Mouse (Mus musculus) adipocyte (in vitro differentiated cells): ENCODE results near the gene Zxdc.
A peak's percentile ranks its signal among the peaks of the same experiment; 100 is the strongest.

Experiments
- DNase-seq: peaks from one replicate; pipeline ENCODE4 v3.0.0-alpha.2; 2016; ENCODE audit warnings: low spot score

The Zxdc gene

DNA sequence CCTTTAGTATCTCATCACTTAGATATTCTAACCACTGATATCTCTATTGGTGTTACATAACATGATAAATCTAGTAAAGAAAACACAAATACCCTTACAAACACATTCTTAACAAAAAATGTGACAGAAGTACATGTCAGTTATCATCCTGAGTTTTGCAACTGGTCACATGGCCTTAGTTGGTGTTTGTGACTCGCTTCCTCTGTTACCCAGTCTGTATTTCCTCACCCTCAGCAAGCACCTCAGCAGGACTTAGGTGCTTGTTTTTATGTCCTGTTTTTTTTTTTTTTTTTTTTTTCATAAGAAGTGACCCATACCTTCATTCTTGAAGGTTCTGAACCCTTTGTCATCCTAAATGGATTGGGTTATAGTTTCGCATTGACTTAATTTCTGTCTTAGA, 8.4 kb downstream of the Zxdc start:
- DNase-seq: no peak

DNA sequence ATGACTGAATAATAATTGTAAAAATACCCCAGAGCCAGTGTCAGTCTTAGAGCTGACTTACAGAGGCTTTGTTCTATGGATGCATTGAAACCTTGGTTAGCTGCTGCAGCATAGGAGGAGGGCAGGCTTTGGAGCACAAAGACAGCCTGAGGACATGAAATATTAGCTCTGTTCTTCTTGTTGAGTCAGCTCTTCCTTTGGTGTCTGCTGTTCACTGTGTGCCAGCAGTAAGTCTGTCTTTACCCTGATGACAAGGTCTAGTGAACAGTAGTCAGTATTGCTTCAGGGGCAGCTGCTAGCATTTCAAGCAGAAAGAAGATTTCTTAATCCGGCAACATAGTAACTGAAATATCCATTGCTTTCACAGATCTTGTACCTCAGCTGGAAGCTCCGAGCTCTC, 12.2 kb downstream of the Zxdc start:
- DNase-seq: no peak

DNA sequence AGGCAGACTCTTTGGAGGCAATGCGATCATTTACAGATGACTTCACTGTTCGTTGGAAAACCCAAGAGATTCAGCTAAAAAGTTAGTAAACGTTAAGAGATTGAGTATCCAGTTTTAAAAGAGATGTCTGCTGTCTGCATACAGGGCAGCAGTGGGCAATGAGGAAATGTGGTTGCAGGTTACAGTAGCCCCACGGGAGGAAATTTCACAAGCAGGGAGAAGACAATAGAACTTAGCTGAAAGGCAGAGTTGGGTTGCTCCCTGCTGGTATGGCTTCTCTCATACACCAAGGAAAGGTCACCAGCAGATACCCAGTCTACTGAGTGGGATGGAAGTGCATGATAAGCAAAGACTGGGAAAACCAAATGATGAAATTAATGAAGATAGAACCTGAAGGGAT, 21.3 kb downstream of the Zxdc start:
- DNase-seq: no peak

DNA sequence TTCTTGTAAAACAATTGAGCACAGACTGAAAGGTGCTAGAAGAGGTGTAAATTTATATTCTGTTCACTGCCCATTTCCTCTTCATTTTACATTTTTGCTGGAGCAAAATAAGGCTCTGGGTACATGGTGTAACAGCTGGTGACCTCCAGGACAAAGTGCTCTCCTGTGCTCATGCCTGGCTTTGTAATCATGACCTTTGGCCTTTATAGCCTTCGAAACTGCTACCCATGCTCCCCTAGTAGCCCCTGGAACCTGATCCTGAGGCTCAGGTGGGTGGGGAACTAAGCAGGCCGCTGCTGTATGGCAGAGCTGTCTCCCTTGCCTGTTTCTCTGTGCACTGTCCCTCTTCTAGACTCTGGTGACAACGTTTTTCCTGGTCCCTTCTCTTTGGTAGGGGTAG, 24.7 kb downstream of the Zxdc start:
- no peak for DNase-seq

DNA sequence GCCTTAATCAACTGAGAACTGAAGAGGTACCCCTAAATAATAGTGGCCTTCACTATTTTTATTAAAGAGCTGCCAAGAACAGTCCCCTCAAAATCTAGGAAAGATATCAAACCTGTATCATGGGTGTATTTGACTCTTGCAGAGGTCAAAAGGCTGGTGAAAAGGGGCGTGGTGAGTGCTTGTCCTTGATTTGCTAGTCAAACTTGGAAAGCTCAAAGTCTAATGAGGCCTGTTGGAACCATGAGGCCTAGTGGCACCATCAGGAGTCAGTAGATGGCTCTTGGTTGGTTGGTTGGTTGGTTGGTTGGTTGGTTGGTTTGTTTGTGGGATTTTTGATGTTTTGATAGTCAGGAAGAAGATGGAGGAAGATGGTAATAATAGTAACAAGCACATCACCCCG, 26.5 kb downstream of the Zxdc start:
- no peak for DNase-seq

DNA sequence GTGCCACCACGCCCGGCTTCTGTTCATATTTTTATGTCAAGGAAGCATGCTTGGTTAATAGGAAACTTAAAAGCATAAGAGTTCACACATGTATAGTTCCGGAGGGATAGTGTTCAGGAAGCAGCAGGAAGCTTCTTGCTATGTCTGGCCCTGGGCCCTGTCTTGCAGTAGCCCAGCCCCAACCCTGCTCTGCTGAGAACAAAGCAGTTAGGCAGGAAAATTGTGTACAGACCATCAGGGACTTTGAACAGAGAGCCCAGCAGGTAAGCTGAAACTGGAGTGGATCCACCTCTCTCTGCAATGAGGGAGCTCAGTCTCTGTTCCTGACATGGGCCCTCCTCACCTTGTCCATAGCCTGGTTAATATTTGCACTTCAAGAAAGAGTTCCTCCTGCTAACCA, 28.0 kb downstream of the Zxdc start:
- no peak for DNase-seq

DNA sequence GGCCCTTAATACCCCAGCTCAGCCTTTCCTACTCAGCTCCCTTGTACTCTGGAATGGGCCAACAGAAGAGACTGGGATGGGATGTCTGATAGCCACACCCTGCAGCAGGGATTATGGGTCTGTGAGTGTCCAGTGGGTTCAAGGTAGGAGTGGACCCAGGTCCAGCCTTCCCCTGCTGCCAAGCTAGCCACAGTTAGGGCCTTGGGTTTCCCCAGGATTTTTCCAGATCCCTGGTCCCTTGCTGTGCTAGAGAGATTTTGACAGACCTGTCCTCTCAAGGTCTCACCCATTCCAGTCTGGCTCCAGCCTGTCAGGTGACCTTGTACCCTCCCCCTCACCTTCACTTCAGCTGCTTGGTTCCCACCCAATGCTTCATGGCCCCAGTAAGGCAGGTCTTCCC, 39.3 kb downstream of the Zxdc start:
- DNase-seq: no peak

DNA sequence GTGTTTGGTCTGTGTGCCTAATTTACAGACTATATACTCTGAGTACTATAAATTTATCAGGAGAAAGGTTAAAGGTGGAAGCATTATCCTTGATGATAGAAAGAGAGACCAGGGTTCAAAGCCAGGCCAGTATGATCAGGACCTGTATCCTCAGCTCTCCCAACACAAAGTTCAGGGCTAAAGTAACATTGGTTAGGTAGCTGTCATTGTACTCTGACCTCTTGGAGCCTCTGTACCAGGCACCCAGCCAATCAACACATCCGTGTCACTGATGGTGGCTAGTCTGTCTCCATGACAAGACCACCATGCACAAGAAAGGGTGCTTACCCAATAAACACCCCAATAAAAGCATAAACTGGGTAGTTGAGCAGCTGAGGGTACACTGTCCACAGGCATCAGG, 41.7 kb downstream of the Zxdc start:
- DNase-seq: no peak

DNA sequence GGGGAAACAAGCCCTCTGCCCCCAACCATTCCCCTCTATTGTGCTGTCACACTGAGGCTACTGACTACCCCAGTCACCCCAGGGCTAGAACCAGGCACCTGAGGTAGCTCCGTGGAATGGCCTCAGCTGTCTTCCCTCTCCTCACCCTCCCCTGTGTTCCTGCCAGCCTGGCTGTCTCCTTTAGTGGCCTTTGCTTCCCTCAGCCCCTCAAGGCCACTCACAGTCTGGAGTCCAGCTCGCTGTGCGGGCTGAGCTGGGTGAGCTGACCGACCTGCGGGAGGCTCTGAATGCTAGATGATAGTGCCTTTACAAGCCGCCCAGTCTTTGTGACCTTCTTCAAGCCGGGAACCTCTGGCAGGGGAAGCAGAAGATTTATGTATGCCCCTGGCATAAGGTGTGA, 42.6 kb downstream of the Zxdc start:
- no peak for DNase-seq

DNA sequence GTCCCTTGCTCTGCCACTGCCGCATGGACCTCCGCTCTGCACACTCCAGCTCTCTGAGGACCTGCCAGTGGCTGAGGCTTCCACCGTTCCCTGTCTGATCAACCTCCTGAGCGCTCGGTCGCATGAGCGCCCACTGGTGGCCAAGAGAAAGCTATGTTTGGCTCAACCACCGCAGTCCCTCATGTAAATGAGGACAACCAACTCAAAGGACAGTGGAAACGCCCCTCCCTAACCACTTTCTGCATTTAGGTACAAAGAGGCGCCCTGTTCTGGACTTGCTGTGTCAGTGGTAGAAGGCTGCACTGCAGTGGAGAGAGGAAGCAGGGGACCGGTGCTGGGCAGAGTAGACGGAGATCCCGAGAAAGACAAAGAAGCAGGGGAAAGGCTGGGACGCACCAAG, 53.3 kb downstream of the Zxdc start:
- peak; percentile 57 for DNase-seq

DNA sequence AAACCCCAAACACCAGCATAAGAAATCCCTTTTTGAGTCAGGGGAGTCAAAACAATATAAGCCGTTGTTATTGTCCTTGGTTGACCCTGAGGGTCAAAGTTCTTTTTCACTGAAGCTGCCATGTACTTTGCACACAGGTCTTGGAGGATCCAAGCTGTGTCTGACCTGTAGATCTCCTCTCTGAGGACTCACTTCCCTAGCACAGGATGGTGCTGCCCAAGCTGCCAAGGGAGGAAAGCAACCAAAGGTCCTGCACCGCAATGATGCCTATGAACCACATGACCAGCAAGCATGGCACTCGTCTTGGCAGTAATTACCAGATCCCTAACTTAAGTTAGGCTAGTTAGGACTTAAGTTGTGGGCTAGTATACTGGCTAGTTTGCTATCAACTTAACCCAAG, 56.1 kb downstream of the Zxdc start:
- DNase-seq: no peak

DNA sequence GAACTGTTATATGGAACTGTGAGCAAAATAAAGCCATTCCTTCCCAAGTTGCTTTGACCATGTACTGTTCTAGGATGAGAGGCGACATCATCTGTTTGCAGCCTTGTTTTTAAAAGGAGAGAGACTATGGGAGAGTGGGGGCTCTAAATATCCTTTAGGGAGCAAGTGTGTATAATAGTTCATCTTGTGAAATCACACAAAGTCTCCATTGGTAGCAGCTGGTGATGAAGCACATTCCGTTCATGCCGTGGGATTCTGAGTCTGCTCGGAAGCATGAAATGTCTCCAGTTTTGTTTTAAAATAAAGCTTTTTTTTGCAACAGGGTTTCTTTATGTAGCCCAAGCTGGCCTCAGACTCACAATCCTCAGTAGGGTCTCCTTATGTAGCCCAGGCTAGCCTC, 56.7 kb downstream of the Zxdc start:
- no peak for DNase-seq

DNA sequence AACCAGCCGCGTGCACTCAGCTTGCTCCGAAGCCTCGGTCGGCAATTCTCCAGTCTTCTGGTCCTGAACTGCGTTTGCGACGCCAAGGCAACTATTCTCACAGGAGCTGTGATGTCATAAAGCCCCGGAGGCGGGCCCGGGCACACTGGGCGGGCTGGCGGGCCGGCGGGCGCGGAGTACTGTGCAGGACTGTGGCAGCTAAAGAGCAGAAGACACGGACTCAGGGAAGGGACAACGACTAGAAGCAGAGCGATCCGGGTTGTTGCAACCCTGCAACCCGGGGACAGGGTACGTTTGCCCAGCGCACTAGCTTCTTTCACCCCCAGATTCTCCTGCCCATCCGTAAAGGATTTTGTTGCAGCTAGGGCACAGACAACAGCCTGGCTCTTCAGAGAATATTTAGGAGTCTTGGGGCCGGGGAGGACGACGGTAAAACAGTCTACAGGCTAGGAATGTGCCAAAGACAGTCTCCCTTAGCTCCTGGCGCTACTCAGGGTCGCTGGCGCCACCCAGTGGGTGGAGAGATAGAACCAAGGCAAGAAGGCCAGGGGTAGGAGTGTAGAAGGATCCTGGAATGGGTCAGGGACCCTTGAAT, 59.2 kb downstream of the Zxdc start, which contains the start of gene Cfap100:
Gene Cfap100, minus strand, starts transcription at position 418 of the 595 bp plus-strand sequence.
- peak; percentile 86 for DNase-seq

DNA sequence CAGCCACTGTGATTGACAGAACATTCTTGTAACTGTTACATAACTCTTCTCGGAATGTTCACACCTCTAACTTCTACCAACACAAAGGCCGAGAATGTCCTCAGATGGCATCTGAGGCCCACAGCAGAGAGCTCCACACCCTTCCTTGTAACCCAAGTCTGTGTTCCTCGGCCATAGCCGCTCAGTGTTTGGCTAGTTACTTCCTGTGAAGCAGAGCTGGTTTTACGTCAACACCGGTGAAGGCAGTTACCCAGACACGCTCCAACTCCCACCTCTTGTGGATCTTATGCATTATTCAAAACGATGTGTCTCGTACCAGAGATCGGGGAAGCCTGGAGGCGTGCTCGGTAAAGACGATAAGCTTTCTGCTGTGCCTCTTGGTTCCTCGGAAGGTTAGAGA, 60.6 kb downstream of the Zxdc start:
- DNase-seq: no peak

DNA sequence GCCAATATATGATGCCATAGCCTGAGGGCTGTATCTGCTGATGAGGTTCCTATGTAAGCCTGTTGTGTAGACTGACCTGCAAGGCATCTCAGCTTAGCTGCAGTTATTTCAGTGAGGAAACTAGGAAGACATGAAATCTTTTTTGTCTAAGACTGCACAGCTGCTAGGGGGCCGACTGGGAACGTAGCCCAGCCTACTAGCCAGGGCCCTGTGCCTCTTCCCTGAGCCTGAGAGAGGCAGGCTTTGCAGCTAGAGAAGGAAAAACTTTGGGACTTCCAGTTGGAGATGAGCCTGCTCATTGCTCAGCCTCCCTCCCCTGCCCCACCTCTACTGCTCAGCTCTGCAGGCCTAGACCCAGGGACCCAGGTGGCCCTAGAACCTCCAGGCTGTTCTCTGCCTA, 62.2 kb downstream of the Zxdc start:
- DNase-seq: no peak

DNA sequence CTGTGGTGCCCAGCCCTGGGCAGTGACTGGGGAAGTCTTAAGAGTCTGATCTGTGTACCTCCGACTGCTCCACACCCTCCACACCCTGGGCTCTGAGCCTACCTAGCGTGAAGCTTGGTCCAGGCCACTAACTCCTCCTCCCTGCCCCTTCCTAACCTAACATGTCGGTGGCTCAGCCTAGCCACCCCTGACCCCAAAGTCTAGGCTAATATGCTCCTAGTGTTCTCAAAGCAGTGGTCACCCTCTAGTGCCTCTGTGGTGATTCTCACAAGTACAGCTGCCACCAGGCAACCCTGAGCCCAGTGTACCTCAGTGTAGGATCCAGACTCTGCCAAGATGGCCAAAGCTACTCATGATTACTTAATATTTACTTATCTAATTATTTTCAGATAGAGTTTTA, 65.4 kb downstream of the Zxdc start:
- peak; percentile 33 for DNase-seq

DNA sequence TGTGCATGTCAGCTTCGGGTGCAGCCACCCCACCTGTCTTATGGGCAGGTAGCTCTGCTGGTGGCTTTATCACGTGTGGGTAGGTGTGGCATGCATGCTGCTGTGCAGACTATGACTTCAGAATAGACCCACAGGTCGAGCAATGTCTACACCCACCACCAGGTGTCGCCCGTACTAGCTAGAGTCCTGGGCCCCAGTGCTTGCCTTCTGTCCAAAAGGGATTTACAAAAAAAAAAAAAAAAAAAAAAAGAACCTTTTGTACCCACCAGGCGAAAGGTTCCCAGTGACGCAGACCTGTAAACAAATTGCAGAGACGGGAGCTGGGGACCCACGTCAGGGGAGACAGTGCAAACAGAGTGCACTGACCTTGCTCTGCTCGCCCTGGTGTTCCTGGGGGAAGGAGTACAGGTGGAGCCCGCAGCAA, 65.9 kb downstream of the Zxdc start:
- DNase-seq: peak; percentile 93

DNA sequence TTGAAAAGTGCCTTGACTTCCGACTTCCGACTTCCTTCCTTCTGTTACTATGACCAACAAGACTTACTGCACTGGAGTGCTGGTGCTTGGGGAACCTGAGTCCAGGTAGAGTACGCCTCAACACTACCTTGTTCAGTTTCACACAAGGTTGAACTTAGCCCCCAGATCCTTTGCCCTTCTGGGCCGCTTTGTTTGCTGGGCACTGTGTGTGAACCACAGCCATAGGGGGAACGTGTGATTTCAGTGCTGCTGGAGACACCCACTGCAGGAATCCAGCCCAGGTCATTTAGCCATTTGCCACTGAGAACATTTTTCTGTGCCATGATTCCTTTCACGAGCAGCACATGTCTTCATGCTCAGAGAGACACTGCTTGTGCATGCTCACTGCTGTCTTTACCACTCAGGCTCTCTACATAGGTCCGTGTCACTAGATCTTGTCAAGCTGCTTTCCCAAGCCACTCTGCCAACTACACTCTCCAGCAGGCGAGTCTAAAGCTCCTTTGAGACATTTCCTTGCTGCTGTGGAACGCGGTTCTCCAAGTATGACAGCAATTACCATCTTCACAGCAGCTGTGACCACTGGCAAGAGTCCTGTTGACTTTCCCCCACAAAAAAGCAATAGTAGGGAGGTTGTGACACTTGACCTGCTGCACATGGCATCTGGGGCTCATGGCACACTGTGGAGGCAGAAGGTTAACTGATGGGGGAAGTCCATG, 67.1 kb downstream of the Zxdc start:
- peak; percentile 81 for DNase-seq

DNA sequence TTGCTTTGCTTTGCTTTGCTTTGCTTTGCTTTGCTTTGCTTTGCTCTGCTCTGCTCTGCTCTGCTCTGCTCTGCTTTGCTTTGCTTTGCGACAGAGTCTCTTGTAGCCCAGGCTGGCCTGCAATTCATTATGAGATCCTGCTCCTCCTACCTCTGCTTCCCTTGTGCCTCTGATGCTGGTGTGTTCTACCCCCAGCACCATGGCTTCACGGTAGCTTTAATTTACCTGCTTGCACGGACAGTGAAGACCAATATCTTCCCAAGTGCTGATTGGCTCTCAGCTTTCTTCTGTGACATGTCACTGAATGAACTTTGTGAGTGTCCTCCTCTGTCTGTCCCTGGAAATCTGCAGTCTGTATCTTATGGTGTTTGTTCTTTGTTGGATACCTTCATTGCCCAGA, 67.7 kb downstream of the Zxdc start:
- no peak for DNase-seq

DNA sequence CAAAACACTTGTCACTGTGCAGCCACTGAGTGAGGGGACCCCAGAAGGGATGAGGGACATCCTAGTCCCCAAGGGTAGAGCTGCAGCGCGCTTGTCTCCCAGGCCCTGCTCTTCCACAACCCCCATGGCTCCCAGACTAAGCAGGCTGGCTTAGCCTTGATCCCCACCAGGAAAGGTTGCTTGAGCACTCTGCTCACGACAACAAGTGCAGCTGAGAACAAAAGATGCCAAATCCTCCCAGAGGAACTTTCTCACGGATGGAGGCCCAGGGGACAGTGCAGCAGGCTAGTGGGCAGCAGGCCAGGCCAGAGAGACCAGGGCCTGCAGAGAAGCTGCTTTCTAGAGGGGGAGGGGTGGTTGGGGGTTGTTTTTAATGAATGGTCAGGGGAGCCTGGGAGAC, 77.6 kb downstream of the Zxdc start:
- peak; percentile 83 for DNase-seq

DNA sequence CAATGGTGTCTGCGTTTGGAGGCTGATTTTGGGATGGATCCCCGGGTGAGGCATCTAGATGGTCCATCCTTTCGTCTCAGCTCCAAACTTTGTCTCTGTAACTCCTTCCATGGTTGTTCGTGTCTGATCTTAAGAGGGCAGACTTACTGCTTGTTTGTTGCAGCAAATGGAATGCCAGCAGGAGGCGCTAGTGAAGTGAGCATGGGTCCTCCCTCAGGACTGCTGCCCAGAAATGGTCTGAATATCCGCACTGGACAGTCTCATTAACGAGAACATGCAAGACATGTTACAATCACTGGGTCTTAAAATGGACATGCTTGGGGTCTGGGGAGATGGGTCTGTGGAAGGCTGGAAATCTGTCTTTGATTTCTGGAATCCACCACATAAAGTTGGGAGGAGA, 80.9 kb downstream of the Zxdc start:
- DNase-seq: peak; percentile 97

DNA sequence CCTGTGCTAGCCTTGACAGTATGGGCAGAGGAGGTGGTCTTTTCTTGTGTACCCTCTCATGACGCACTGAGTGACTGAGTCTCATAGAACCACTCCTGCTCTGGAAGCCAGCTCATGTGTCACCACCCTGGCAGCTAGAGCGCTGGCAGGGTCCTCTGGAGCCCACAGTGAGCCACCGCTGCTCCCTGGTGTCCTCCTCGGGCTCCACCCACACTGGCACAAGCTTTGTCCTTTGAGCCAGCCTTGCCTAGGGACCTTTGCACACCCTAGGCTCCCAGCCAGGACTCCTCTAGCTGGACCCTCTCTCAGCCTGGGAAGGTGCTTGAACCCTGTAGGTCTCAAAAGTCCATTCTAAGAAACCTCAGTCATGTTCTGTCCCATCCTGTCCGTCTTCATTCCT, 81.4 kb downstream of the Zxdc start:
- DNase-seq: peak; percentile 68

DNA sequence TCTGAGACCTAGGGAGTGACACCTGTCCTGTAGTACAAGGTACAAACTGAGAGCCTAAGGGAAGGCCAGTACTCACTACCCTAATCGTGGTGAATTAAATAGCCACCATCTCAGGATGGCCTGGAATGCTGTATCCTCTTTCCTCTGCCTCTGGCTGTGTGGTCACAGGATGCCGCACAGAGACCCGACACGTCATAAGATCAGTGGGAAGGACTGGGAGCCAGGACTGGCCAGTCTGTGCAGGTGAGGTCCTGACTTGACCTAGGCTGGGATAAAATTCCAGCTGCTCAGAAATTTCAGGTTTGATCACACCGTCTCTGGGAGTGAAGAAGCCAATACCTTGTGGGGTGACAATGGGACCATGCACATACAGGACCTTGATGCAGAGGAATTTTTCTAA, 82.2 kb downstream of the Zxdc start:
- no peak for DNase-seq

DNA sequence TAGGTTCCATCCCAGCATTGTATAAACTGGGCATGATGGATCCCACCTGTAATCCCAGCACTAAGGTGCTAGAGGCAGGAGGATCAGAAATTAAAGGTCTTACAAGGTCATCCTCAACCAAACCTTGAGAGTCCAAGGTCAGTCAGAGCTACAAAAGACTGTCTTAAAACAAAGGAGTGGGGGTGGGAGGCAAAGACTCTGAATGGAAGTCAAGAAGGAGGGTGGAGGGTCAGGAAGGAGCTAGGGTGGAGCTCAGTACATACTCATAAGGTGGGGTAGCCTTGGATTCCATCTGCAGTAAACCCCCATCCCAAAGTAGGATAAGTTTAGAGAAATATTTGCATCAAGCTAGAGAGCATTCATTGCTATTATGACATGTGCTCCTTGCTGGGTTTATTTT, 83.3 kb downstream of the Zxdc start:
- no peak for DNase-seq
